26 mouse cellular contexts compared by ENCODE assay signal in genomic region chr7:65005731-65006130, GRCm38 (mm10).
"Had no signal": no experiment of that assay in that cellular context is flagged by ENCODE, and none has a peak within 500 bp of the region (broad histone marks: within the 10 kb centered on the region; RNA-seq: fewer than 3 reads in every experiment).

No protein-coding gene starts in this region.

- H3K4me3 ChIP-seq: embryonic facial prominence, embryonic 10.5 days; embryonic facial prominence, embryonic 12.5 days; embryonic facial prominence, embryonic 13.5 days; embryonic facial prominence, embryonic 15.5 days; erythroblast, embryonic 14.5 days; forebrain, embryonic 10.5 days; forebrain, embryonic 12.5 days; forebrain, embryonic 13.5 days; forebrain, embryonic 15.5 days; gastrocnemius, adult 2 months; heart, adult 2 months had no signal

- DNase-seq: cerebellum, adult 2 months; cerebellum, adult 8-10 months; cerebellum, adult 9-10 months; cerebellum, adult 9-11 months; cerebellum, postnatal 10 days; cerebellum, postnatal 14 days; cerebellum, postnatal 25 days; cerebellum, postnatal 36 days; embryo, embryonic 11 days; forebrain, postnatal 0 days; gastrocnemius, adult 2 months; gastrocnemius, postnatal 10 days; gastrocnemius, postnatal 14 days; gastrocnemius, postnatal 25 days; gastrocnemius, postnatal 36 days; heart, adult 18-20 months; heart, adult 2 months had no signal

- H3K9me3 ChIP-seq: embryonic facial prominence, embryonic 10.5 days; embryonic facial prominence, embryonic 12.5 days; embryonic facial prominence, embryonic 13.5 days; embryonic facial prominence, embryonic 15.5 days; forebrain, embryonic 10.5 days; forebrain, embryonic 12.5 days; forebrain, embryonic 13.5 days; forebrain, embryonic 15.5 days had no signal

- H3K36me3 ChIP-seq: embryonic facial prominence, embryonic 10.5 days; embryonic facial prominence, embryonic 12.5 days; embryonic facial prominence, embryonic 13.5 days; embryonic facial prominence, embryonic 15.5 days; forebrain, embryonic 10.5 days; forebrain, embryonic 12.5 days; forebrain, embryonic 15.5 days had no signal

- H3K9ac ChIP-seq: embryonic facial prominence, embryonic 12.5 days; embryonic facial prominence, embryonic 13.5 days; embryonic facial prominence, embryonic 15.5 days; forebrain, embryonic 12.5 days; forebrain, embryonic 13.5 days; forebrain, embryonic 15.5 days; forebrain, postnatal 0 days had no signal

- H3K4me2 ChIP-seq: embryonic facial prominence, embryonic 12.5 days; embryonic facial prominence, embryonic 13.5 days; embryonic facial prominence, embryonic 15.5 days; forebrain, embryonic 12.5 days; forebrain, embryonic 13.5 days; forebrain, embryonic 15.5 days had no signal

- H3K4me1 ChIP-seq: forebrain, embryonic 13.5 days; forebrain, embryonic 15.5 days had no signal

- H3K27me3 ChIP-seq: embryonic facial prominence, embryonic 12.5 days; embryonic facial prominence, embryonic 13.5 days; embryonic facial prominence, embryonic 15.5 days; forebrain, embryonic 12.5 days; forebrain, embryonic 13.5 days; forebrain, embryonic 15.5 days had no signal

- H3K27ac ChIP-seq: embryonic facial prominence, embryonic 10.5 days; embryonic facial prominence, embryonic 12.5 days; embryonic facial prominence, embryonic 13.5 days; embryonic facial prominence, embryonic 15.5 days; forebrain, embryonic 10.5 days; forebrain, embryonic 12.5 days; forebrain, embryonic 13.5 days; forebrain, embryonic 15.5 days; gastrocnemius, adult 2 months; heart, adult 2 months had no signal

- ATAC-seq: forebrain, embryonic 13.5 days; forebrain, embryonic 15.5 days; forebrain, postnatal 0 days had no signal
